Mouse (Mus musculus) hematopoietic stem cell, adult 5-6 weeks (primary cell): ENCODE results near the gene Gtsf1l. TPM values are rescaled to one million over a fixed set of nuclear protein-coding genes. Genes with fewer than 3 reads are reported as not detected.

Experiments used
- ATAC-seq, 2 experiments: fragments of 125-278 bp in 1 of 2; replicated peaks in 1 of 2; 2 replicates each; pipeline ENCODE4 v1.8.0; 2016 to 2017; ENCODE audit warnings: inconsistent platforms in 2 of 2, mild to moderate bottlenecking in 2 of 2, moderate number of reproducible peaks in 2 of 2, low read depth in 1 of 2, moderate TSS enrichment in 1 of 2; ENCODE audit not compliant: low FRiP score in 2 of 2, poor library complexity in 2 of 2, severe bottlenecking in 2 of 2, insufficient read depth in 1 of 2, low TSS enrichment in 1 of 2
- total RNA-seq: library from RNA; stranded (forward); fragments of 172-1452, 232-1000 nt; gene quantifications from 2 replicates; pipeline ENCODE4 v1.2.3, GENCODE M21; 2017

Gene Gtsf1l
- total RNA-seq, 1 experiment from 2014 or later: not detected

GRCm38 (mm10) chr2:163099919-163100318 is 12.3 kb upstream of the Gtsf1l start:
- ATAC-seq: peak in 1 of 2 experiments; percentile 51; a peak in 1 of 4 replicates

DNA sequence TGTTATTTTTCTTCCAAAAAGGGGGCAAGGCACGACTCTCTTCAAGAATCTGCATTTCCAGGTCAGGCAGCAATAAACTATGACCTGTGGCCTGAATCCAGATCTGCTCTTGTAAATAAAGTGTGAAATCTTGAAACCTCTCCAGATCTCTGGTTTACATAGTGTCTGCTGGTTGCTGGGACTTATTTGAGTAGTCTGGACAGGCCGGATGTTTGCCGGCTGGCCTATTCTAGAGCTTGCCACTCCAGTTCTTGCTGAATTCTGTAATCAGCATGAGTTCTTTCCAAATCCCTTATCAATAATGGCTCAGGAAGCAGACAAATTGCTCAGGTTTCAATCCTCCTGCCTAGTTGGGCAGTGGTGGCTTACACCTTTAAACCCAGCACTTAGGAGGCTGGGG is 8.1 kb upstream of the Gtsf1l start:
- no peak for ATAC-seq

DNA sequence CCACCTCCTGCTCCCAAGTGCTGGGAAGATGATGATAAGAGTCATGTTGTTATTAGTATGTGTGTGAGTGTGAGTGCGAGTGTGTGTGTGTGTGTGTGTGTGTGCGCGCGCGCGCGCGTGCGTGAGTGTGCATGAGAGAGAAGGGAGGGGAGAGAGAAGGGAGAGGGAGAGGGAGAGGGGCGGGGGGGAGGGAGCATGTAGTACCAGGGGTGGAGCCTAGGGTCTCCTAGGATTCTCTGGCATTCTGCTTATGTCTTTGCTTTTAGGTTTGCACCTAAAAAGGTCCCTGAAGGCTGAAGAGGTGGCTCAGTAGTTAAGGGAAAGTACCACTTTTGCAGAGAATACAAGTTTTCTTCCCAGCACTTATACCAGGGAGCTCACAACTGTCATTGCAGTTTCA is 7.3 kb upstream of the Gtsf1l start:
- ATAC-seq: no peak

DNA sequence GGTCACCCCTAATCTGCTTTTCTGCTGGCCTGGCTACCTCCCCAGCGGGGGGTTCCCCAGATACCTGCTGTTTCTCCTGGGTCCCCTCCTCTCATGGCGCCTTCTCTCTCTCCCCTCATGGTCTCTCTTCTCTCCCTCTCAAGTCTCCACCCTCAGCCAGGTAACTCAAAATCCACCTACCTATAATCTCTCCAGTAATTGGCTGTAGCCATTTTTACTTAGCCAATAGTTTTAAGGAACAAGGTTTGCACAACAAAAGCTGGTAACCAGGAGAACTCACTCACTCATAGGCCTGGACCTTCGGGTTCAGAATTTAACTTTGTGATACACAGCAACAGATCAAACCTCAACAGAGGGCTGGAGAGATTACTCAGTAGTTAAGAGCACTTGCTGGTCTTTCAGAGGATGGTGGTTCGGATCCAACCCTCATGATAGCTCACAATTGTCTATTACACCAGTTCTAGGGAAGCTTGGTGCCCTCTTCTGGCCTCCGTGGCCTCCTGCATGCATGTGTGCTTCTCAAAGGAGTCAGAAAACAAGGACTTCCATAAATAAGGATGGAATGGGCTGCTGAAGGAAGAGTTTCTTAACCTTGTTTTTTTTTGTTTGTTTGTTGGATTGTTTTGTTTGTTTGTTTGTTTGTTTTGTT is 1.9 kb upstream of the Gtsf1l start:
- no peak; a peak in 1 of 4 replicates for ATAC-seq

DNA sequence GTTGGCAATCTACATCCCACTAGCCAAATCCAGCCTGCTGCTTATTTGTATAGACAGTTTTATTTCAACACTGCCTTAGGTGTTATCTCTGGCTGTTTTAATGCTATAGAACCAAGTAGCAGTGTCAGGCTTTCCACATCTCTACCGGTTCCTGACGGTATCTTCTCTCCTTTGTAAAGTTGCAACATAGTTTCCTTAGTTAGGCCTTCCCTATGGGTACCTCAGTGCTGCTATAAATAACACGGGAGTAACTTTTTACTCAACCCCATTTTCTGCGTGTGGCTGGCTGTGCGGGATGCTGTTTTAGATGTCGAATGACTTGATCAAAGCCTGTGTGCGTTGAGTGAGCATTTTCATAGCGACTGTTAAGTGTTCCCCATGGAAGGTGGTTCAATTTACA is 1.1 kb downstream of the Gtsf1l start:
- no peak for ATAC-seq

- ATAC-seq: no peak
Observed at GRCm38 (mm10) chr2:163085047-163085446, 2.6 kb downstream of the Gtsf1l start.

- no peak for ATAC-seq
Observed at GRCm38 (mm10) chr2:163084519-163084918, 3.1 kb downstream of the Gtsf1l start.

- peak in 1 of 2 experiments; percentile 23; a peak in 1 of 4 replicates for ATAC-seq
Observed at GRCm38 (mm10) chr2:163082591-163082990, 5.1 kb downstream of the Gtsf1l start.

DNA sequence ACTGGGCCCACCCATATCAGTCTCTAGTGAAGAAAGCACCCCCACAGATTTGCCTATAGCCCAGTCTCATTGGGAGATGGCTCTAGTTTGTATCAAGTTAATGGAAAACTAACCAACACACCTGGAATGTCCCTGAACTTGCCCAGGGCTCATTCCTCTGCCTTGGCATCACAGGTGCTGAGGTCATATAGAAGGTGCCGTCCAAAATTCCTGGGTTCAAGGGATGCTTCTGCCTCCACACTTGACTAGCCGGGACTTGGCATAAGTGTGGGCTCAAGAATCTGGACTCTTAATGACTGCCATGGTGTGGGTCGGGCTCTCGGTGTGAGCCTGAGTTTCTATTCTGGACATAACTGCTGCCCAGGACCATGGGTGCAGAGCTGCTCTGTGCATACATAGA is 8.6 kb downstream of the Gtsf1l start:
- ATAC-seq: no peak

DNA sequence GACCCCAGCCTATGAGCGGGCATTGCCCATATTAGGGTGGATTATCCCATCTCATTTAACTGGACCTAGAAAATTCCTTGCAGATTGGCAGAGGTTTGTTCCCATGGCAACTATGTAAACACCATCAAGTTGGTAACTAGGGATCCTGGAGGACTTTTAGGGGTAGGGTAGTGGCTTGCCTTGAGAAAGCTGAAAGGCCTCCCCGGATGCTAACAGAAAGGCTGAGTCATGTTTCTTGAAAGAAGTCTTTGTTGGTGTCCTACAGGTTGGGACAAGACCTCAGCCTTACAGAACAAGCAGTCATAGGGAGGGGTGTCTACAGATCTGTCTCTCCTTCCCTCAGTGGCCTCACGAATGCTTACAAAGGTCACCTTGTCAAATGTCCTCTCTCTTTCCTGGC is 12.4 kb downstream of the Gtsf1l start:
- no peak for ATAC-seq

- ATAC-seq: no peak
Observed at GRCm38 (mm10) chr2:163074808-163075207, 12.8 kb downstream of the Gtsf1l start.

DNA sequence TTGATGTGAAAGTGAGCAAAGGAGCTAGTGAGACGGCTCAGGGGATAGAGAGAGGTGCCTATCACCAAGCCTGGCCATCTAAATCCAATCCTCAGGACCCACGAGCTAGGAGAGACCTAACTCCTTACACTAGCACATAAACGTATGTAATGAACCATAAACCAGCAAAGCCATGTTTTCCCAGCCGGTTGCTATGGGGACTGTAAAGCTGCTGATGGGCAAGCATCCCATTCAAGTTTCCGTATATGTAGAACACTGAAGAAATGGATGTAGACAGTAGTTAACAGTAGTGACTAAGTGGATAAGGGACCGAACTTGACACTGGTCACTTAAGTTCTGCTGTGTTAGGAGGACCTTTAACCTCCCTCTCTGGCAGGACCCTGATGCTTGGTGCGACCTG is 13.6 kb downstream of the Gtsf1l start:
- ATAC-seq: no peak

- no peak for ATAC-seq
Observed at GRCm38 (mm10) chr2:163073023-163073757, 14.5 kb downstream of the Gtsf1l start.

- no peak for ATAC-seq
Observed at GRCm38 (mm10) chr2:163071590-163071989, 16.1 kb downstream of the Gtsf1l start.

GRCm38 (mm10) chr2:163070213-163070612 is 17.4 kb downstream of the Gtsf1l start:
- no peak for ATAC-seq

DNA sequence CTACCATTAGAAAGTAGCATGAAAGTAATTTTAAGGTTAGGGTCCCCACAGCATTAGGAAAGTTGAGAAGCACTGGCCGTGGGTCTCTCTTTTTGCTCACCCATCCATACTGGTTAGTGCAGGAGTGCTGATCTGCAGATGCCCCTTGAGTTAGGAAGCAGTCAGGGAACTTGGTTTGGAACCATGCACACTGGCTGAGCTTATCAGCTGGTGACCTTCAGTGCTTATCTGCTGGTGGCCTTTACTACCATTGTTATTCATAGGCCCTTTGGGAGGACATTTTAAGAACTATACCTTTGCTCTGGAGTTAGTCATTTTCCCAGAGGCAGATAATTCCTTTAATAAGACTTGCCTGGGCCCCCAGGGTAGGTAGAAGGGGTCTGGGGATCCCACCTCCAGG is 20.4 kb downstream of the Gtsf1l start:
- no peak for ATAC-seq

DNA sequence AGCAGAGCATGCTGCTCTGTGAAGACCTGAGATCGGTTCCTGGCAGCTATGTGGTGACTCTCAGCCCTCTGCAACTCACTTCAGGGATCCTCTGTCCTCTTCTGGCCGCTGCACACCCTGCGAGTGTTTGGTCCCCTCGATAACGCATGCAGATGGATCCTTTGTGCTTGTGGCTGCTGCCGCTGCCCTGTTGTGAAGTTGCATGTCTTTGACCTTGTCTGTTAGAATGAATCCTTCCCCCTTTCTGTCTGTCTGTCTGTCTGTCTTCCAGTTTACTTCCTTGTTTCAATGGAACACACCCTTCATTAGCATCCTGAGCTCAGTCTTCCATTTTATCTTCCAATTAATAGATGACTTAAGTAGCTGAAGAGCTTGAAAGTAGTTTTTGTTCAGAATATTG is 21.3 kb downstream of the Gtsf1l start:
- ATAC-seq: no peak

DNA sequence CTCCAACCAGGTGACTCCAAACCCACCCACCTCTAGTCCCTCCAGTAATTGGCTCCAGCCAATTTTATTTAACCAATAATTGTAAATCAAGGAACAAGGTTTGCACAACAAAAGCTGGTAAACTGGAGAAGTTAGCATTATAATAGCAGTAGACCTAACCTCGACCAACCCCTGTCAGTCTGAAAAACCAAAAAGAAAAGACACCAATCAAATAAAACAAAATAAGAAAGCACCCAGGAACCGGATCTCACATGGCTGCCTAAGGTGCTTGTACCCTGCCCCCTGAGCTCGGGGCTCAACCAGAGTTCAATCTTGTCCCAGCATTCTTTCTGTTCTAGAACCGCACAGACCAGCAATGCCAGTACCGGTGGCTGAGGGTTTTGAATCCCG is 25.5 kb downstream of the Gtsf1l start:
- ATAC-seq: no peak
